Mouse (Mus musculus): ENCODE data around the gene Vmn1r85.

Vmn1r85 gene

GRCm38 (mm10) chr7:13037901-13038555, 56.9 kb downstream of the Vmn1r85 start, which contains the start of gene Ube2m:
Ube2m (minus strand) TSS chr7:13038275.
- in situ Hi-C loops (cut with MboI) = no loop called here

- in situ Hi-C loops (cut with MboI) = no loop called here
Measured at GRCm38 (mm10) chr7:13037366-13037765, 57.6 kb downstream of the Vmn1r85 start.

- in situ Hi-C loops (cut with MboI) = no loop called here
Measured at GRCm38 (mm10) chr7:13036806-13037205, 58.2 kb downstream of the Vmn1r85 start.

GRCm38 (mm10) chr7:13035211-13035855, 59.6 kb downstream of the Vmn1r85 start:
- in situ Hi-C loops (cut with MboI) = no loop called here

GRCm38 (mm10) chr7:13034148-13034977, 60.6 kb downstream of the Vmn1r85 start, which contains the start of gene Chmp2a:
Chmp2a (minus strand) TSS chr7:13034807.
- in situ Hi-C loops (cut with MboI) = no loop called here

- in situ Hi-C loops (cut with MboI) = no loop called here
Measured at GRCm38 (mm10) chr7:13033451-13034147, 61.4 kb downstream of the Vmn1r85 start.
